Mouse (Mus musculus): Measurements from ENCODE around the gene Slc25a25. TPM values are rescaled to one million over a fixed set of nuclear protein-coding genes. Genes with fewer than 3 reads are reported as not detected.

Slc25a25 gene
- total RNA-seq, 4 experiments from 2014 or later = 6.4 to 7.8 (median 7.0) TPM

DNA sequence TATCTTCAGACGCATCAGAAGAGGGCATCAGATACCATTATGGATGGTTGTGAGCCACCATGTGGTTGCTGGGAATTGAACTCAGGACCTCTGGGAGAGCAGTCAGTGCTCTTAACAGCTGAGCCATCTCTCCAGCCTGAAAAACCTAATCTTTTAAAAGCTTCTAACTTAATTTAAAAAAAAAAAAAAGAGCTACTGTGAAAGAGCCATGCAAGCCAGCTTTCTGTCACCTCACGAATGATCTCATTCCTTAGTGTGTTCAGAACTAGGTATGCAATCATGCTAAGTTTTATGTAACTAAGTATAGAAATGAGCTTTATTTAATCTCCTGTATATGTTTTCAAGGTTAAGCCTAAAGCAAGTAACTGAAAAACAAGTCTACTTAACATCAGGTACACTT lies 8.4 kb upstream of the Slc25a25 start:
- no peak for DNase-seq (ENCODE audit: low spot score)

DNA sequence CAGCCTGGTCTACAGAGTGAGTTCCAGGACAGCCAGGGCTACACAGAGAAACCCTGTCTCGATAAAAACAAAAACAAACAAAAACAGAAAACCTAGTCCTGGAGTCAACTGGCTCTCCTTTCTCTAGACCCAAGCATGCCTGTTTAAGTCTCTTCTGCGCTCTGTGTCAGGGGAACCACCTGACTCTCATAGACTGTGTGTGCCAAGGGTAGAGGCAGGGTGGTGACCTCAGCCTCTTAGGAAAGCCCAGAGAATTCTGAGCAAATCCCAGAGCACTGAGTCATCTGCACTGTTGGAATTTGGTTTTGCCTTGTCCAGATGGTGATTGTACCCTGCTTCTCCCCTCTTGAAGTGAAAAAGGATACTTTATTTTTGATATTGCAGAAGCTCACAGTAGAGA lies 7.1 kb upstream of the Slc25a25 start:
- DNase-seq (ENCODE audit: low spot score) = peak; percentile 41

DNA sequence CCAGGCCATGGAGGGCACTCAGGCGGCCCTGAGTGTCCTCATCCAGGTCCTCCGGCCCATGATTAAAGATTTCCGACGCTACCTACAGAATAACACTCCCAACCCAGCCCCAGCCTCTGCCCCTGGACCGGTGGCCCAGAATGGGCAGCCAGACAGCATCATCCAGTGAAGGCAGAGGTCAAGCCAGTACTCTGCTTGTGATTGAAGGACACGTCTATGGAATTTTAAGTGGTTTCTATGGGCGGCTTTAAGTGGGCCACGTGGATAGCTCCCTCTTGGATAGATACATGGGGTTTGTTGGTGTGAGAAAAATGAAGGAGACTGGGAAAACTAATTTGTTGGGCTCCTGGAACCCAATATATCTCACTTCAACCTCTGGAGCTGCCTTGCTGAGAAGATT lies 3.9 kb upstream of the Slc25a25 start:
- DNase-seq (ENCODE audit: low spot score) = no peak

DNA sequence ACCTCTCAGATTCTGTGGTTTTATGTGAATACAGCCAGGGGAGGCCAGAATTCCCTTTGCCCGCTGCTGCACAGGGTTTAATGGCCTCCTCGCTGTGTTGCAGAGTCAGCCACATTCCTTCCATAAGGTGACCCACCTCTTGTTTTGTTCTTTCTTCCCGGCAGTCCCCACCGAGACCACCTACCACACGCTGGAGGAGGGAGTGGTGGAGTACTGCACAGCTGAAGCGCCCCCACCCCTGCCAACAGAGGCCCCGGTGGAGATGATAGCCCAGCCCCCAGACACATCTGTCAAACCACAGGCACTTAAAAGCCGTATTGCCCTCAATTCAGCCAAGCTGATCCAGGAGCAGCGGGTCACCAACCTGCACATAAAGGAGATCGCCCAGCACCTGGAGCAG lies 3.4 kb upstream of the Slc25a25 start:
- no peak for DNase-seq (ENCODE audit: low spot score)

DNA sequence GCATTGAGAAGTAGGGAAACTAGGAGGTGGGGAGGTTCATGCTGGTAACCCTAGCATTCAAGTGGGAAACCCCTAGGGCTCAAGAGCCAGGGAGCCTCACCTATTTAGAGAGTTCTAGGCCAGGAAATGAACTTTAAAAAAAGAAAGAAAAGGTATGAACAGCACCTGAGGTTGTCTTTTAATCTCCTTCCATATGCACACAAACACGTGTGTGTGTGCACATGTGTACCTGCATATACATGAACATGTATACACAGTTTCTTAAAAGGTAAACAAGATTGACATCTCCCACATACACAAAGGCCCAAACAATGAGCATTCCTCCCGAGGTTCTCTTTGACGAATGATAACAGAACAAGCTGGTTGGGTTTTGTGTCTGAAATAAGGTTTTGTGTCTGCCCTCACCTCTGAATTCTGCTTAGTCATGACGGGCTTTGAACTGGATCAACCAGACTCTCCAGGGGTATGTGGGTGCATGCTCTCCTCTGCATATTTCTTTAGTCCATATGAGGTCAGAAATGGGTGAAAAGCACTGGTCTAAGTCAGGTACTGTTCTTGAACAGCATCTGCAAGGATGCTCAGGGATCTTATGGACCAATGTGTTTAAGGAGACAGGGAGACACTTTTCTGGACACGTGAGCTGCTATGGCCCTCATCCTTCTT lies 2.5 kb upstream of the Slc25a25 start:
- no peak for DNase-seq (ENCODE audit: low spot score)

DNA sequence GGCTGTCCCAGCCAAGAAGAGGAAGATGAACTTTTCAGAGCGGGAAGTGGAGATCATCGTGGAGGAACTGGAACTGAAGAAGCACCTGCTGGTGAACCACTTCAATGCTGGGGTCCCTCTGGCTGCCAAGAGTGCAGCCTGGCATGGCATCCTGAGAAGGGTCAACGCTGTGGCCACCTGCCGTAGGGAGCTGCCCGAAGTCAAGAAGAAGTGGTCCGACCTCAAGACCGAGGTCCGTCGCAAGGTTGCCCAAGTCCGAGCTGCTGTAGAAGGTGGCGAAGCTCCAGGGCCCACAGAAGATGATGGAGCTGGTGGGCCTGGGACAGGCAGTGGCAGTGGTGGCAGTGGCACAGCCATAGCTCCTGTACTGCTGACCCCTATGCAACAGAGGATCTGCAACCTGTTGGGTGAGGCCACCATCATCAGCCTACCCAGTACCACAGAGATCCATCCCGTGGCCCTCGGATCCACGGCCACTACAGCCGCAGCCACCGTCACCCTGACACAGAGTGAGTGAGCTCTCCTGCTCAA lies 1.3 kb upstream of the Slc25a25 start:
- no peak for DNase-seq (ENCODE audit: low spot score)

DNA sequence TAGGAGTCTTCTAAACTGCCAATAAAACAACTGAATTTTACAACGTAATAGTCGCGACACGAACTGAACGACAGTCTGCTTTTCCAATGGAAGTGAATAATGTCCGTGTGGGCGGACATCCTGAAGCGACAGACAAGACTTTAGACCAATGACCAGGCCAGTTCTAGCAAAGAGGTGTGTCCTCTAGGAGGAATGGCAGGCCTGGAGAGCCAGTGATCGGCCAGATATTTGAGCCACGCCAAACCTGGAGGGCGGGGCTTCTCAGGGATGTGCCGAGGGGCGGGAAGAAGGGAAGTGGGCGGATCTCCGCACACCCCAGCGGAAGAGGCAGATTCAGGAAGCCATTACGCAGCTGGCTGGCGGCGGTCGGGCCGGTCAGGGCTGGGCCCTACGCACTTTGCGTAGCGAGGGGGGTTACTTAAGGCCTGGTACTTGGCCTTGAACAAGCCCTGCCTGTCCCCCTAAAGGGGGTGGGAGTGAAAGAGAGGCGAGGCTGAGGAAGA lies 676 bp upstream of the Slc25a25 start:
- peak; percentile 99 for DNase-seq (ENCODE audit: low spot score)

DNA sequence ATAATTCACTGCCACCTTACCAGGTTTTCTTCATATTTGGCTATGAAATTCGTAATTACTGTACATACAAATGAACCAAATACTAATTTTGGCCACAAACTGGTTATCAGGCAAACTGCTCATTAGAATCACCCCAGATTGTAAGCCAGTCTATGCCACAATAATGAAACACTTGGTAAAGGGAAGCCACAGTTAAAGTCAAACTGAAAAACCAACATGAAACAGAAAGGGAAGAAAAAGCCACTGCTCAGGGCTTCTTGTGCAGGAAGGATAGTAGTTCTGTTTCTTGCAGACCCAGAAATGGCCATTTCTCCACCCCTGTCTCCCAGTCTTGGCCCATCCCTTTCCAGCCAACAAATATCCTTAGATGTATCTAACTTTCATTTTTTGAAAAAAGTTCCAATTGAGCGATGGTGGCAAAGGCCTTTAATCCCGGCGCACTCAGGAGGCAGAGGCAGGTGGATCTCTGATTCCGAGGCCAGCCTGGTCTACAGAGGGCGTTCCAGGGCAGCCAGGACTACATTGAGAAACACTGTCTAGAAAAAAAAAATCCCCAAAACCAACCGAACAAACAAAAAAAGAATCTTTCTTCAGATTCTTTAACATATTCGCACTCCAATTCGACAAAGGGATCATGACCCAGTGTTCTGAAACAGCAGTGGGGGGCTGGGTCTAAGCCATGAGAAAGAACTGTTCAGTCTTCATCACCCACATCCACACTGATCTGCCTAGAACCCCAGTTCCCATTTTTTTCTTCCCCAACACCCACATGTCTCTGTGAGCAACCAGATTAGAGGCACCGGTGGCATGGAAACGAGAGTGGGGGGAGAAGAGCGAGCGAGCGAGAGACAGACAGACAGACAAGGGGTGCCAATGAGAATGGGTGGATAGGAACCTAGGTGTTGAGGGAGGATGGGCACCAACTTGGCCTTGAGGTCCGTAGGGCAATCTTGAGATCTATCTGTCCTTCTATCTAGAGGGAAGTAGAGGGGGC lies 1.2 kb downstream of the Slc25a25 start, which contains the start of gene Naif1:
Naif1 (plus strand) TSS at position 697 of the 994 bp plus-strand sequence.
- no peak for DNase-seq (ENCODE audit: low spot score)

DNA sequence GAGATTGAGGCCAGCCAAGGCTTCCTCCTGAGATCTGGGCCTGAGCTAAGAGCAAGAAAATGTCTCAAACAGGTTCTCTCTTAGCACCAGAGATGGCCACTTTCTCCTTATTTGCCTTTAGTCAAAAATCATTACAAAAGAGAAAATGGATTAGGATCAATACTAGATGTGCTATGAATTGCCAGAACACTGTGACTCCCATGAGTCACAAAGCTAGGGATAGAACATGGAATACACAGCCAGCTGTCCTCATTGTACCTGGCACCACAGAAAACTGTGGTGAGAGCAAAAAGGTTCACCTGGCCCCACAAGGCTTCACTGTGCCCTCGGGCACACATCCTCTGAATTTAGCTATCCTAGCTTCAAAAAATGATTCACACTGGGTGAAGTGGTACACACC lies 2.8 kb downstream of the Slc25a25 start:
- no peak for DNase-seq (ENCODE audit: low spot score)

DNA sequence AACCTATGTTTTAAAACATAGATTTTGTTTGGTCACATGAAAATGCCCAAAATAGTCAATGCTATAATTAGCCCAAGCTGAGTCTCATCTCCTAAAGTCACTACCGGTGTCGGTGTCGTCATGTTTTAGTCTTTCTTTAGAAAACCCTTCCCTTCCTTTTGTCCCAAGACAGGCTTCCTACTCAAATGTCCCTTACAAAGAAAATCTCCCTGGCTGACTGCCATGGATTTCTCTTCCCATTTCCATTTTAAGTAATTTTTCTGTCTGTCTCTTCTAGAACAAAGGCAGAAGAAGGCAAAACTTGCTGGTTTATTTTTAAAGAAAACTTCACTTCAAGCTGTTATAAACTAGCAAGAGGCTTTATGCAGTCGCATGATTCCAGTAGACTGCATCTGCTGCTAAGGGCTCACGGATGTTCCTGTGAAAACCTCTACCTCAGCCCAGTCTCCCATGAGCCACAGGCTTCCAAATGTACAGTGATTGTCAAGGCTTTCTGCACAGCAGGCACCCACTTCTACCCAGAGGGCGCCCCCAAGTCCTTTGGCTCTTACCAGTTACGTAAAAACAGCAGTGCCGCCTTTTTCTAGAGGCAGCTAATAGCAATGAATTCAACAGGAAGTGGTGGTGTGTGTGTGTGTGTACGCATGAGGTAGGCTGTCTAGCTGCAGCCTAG lies 3.8 kb downstream of the Slc25a25 start:
- peak; percentile 72 for DNase-seq (ENCODE audit: low spot score)

DNA sequence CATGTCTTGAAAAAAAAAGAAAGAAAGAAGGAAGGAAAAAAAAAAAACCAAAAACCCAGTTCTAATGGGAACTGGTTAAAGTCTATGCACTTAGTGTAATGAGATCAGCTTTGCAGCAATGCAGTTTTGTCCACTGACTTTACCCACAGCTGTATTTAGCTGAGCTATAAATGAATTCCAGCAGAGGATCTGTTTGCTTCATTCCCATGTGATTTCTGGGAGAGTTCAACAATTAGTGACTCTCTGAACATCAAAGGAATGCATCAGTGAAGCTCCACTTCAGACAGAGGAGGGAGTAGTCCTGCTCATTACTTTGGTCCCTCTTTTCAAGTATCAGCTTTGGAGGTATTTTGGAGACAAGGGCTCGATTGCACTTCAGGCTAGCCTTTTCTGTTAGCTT lies 5.7 kb downstream of the Slc25a25 start:
- DNase-seq (ENCODE audit: low spot score) = no peak

DNA sequence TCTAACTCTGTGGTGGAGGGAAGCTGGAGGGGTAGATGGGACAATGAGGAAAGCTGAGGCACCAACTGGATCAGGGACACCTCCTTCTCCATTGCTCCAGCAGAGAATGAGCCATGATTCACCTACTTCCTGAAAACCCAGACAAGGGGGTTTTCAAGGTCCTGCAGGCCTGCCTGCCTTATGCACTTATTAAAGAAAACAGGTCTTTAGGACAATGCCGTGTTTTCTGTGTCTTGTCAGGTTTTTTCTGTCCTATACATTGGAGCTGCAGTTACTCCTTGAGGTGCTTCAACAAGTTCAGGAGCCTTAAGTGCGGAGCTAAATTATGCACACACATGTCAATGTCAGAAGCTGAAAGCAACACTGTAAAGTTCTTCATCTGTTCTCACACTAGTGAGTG lies 9.7 kb downstream of the Slc25a25 start:
- DNase-seq (ENCODE audit: low spot score) = no peak

DNA sequence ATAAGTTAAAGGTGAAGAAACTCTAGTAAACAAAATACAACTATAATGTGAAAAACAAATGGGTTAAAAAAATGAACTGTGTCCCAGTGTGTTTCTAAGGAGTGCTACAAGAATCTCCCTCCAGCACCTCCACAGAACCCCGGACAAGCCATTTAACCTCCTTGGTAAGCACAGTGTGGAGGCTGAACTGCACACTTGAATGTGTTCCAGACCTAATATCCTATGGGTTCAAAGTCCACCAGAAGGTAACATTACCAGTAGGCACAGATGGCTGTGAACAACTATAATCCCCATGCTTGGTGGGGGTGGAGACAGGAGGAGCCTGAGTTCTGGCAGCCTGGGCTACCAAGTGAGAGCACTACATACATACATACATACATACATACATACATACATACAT lies 10.6 kb downstream of the Slc25a25 start:
- no peak for DNase-seq (ENCODE audit: low spot score)

DNA sequence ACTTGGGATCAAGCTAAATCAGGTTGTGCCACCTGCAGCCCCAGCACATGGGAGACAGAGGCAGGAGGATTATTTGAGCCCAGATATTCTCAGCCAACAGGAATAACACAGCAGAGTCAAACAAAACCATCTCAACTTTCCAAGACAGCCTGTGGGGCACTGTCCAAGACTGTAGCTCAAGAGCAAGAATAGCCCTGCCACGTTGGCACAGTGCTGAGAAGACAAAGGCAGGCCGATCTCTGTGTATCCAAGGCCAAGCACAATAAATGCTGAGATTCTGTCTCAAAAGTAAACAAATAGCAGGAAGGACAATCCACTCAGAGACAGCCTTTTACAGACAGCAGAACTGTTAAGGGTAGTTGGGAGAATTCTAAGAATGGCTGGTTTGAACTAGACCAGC lies 11.1 kb downstream of the Slc25a25 start:
- DNase-seq (ENCODE audit: low spot score) = no peak

DNA sequence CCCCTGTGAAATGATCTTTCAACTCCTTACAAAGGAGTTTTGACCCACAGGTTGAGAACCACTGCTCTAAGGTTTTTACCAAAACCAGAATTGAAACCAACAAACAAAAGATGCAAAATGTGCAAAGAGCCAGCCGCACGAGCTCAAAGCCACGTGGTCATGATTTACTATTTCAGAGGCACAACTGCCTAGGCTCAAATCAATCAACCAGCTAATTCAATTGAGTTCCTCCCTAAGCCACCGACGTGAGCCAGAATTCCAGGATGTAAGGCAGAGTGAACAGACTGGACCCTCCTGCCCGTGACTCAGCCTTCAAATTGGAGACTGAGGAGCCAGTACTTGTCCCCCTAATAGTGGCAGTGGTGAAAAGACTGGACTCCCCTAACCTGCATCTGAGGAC lies 12.1 kb downstream of the Slc25a25 start:
- no peak for DNase-seq (ENCODE audit: low spot score)

DNA sequence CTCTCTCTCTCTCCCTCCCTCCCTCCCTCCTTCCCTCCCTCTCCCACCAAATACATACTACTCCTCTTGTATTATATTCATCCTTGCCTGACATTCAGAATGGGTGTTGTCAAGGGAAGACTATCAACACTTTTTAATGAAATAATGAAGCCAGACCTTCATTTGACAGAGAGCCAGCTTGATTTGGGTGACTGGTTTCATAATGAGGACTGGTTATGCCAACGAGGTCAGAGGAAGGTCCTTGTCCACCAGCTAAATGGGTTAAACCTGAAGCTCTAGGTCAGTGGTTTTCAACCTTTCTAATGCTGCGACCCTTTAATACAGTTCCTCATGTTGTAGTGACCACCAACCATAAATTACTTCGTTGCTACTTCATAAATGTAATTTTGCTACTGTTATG lies 12.5 kb downstream of the Slc25a25 start:
- no peak for DNase-seq (ENCODE audit: low spot score)

DNA sequence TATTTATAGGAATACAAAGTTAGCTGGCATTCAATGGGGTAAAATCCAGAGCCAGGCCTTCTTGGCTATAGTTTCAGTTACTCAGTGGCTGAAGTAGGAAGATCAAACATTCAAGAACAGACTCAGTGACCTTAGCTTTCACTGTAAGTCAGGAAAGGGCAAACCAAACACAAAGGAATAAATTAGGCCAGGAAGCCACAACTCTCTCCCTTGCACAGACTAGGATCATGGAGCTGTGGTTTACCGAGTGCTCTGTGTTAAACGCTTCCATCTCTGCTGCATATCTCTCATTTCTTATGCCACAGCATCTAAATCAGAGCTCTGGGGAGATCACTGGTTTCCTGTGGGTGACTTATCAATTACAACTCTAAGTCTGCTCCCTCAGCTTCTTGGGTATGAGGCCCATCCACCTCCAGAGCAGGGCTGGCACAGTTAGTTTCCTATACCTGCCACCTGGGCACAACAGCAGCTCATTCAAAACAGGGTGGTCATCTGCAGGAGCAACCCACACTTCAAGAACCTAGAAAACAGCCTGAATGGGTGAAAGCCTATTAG lies 13.6 kb downstream of the Slc25a25 start:
- DNase-seq (ENCODE audit: low spot score) = no peak

DNA sequence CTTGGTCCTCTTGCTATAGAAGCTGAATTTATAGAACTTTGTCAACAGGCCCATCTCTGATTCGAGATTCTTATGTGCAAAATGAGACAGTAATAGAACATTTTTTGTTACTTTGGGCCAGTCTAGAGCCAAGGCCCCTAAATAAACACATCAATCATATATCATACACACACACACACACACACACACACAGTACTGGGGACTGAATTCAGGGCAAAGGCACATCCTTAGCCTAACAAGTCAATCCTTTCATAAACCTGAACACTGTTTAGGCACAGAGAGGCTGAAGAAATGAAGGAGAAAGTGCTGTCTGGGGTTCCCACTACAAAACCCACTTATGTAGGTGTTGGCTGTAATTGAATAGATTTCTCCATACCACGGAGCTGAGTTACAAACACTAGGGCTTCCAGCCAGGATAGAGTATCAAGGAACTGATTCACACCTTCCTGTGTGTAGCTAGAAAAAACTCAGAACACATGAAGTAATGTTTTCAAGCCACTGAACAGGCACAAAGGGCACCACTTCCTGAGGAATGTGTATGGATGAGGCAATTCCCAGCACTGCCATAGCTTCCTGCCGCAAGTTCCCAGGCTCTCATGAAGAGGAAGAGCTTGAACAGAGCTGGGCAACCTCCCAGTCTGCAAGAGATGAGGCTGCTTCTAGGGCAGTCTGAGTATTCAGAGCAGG lies 14.4 kb downstream of the Slc25a25 start:
- no peak for DNase-seq (ENCODE audit: low spot score)

DNA sequence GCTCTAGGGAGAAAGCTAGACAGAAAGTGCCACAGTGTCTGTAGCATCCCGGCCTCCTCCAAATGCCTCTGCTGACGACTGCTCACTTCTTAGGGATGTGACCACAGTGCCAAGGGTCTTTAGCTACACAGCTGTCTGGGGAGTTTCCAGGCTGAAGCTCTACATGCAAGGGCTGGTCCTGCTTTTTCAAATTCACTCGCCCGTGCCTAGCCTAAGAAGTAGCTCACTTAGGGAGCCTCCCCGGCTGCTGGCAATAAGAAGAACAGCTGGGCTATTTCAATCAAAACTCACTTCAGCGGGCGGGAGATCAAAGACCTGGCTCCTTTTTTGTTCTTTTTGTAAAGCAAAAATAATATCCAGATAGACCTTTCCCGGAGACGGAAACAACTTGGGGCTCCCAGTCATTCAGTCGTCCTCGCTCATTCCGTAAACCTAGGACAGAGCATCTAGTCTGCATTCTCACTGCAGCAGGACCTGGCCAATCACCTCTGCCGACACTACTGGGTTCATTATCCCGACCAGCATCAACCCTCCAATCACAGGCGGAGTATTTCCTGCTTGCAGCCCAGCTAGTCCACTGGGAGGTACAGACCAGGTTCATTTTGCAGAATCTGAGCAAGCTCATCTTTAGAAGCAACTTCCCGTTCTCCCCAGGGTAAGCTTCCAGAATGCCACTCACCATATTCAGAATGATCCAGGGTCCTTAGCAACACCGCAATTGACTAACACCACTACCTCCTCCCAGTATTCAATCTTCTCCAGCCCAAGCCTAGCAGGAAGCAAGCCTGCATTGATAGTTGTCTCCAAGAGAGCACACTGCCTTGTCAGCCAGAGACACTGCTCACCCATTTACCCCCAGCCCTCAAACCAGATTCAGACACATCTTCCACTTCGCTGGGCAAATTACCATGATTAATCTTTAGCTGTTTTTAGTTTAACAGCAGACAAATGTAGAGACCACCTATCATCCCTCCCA lies 20.3 kb downstream of the Slc25a25 start:
- DNase-seq (ENCODE audit: low spot score) = peak; percentile 76
